10 mouse cellular contexts compared by ENCODE assay signal in the genomic region with DNA sequence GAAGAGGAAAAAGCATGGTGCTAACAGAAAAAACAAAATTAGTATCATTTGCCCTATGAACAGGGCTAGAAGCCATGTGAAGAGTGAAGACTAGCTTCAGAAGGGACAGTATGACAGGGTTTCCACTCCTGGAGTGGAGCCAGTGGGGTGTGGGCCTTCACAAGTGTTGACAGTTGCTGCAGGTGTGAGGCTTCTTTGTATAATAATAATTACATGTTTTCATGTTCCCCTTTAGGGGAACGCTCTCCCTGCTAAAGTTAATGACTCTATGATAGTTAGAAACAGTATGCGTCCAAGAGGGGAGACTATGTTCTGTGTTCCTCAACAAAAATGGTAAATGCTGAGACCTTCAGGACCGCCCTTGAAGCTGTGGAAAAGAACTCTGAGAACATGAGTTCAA. TPM values are rescaled to one million over a fixed set of nuclear protein-coding genes. Genes with fewer than 3 reads are reported as not detected.
DNase-seq lines count a peak whose midpoint lies in the region; ATAC-seq and TF ChIP-seq lines count a peak whose summit lies in the region.
"Had no signal": no experiment of that assay in that cellular context is flagged by ENCODE, and none has a peak within 500 bp of the region (broad histone marks: within the 10 kb centered on the region; RNA-seq: fewer than 3 reads in every experiment).

No protein-coding gene starts in this region.

- TF ChIP-seq POLR2A in limb, embryonic 14.5 days (IDR thresholded peaks at IDR 0.05; ENCODE audit: borderline replicate concordance, extremely low read depth, insufficient read depth, insufficient read length): no peak

- H3K9me3 ChIP-seq in kidney, postnatal 0 days (replicated peaks; ENCODE audit: low read length): no peaks in the 10 kb centered on the region
- H3K9me3 ChIP-seq in forebrain, postnatal 0 days (ENCODE audit: low read length): no peaks in the 10 kb centered on the region
- peaks cover 7% of the 10 kb centered on the region; the same call in 1 of the 2 replicates for H3K9me3 ChIP-seq in limb, embryonic 14.5 days (ENCODE audit: control insufficient read depth, low read length)
- H3K9me3 ChIP-seq in stomach, embryonic 14.5 days (ENCODE audit: control insufficient read depth, low read depth, low read length): no peaks in the 10 kb centered on the region

- no peak overlapping the region for H3K9ac ChIP-seq in kidney, postnatal 0 days (ENCODE audit: low read depth, low read length)
- H3K9ac ChIP-seq in forebrain, postnatal 0 days: peak overlapping the region; percentile 90; the same call in 1 of the 2 replicates
- peak overlapping the region; percentile 98 for H3K9ac ChIP-seq in limb, embryonic 14.5 days (ENCODE audit: low read depth, low read length, severe bottlenecking)
- H3K9ac ChIP-seq in stomach, embryonic 14.5 days (replicated peaks; ENCODE audit: low read depth, low read length): no peak overlapping the region

- H3K36me3 ChIP-seq in kidney, postnatal 0 days (ENCODE audit: insufficient read depth, low read length): no peaks in the 10 kb centered on the region
- H3K36me3 ChIP-seq in forebrain, postnatal 0 days (ENCODE audit: insufficient read depth): no peaks in the 10 kb centered on the region
- peaks cover 4% of the 10 kb centered on the region; the same call in 1 of the 2 replicates for H3K36me3 ChIP-seq in limb, embryonic 14.5 days (ENCODE audit: control insufficient read depth, insufficient read depth, low read length)
- H3K36me3 ChIP-seq in stomach, embryonic 14.5 days (ENCODE audit: control insufficient read depth, insufficient read depth, low read length): no peaks in the 10 kb centered on the region

- no peaks in the 10 kb centered on the region for H3K27me3 ChIP-seq in kidney, postnatal 0 days (ENCODE audit: insufficient read depth, low read length)
- no peaks in the 10 kb centered on the region for H3K27me3 ChIP-seq in forebrain, postnatal 0 days (ENCODE audit: insufficient read depth, low read length)
- no peaks in the 10 kb centered on the region for H3K27me3 ChIP-seq in limb, embryonic 14.5 days (ENCODE audit: control insufficient read depth, insufficient read depth, low read length)
- H3K27me3 ChIP-seq in stomach, embryonic 14.5 days (ENCODE audit: control insufficient read depth, insufficient read depth, low read length): no peaks in the 10 kb centered on the region
- H3K27me3 ChIP-seq: Patski had no signal

- no peak for DNase-seq in kidney, postnatal 0 days (ENCODE audit: low spot score)
- DNase-seq in kidney, postnatal 4 days: no peak
- no peak for DNase-seq in forebrain, postnatal 0 days
- DNase-seq in limb, embryonic 14.5 days (ENCODE audit: low spot score): no peak
- no peak for DNase-seq in gastrocnemius, postnatal 25 days

- WGBS in kidney, postnatal 0 days: 89% methylated on average over 3 of the region's 3 CpGs
- WGBS in forebrain, postnatal 0 days: 92% methylated on average over 3 of the region's 3 CpGs
- 93% methylated on average over 3 of the region's 3 CpGs for WGBS in limb, embryonic 14.5 days
- WGBS in stomach, embryonic 14.5 days: 98% methylated on average over 3 of the region's 3 CpGs

- TF ChIP-seq CTCF in kidney, postnatal 0 days (IDR thresholded peaks at IDR 0.05; ENCODE audit: low read depth): no peak
- no peak for TF ChIP-seq CTCF in forebrain, postnatal 0 days (IDR thresholded peaks at IDR 0.05; ENCODE audit: low read depth)

- peaks cover 19% of the 10 kb centered on the region for H3K4me1 ChIP-seq in kidney, postnatal 0 days (replicated peaks; ENCODE audit: insufficient read depth, low read length)
- H3K4me1 ChIP-seq in forebrain, postnatal 0 days (ENCODE audit: insufficient read depth): peaks cover 23% of the 10 kb centered on the region
- peaks cover 11% of the 10 kb centered on the region for H3K4me1 ChIP-seq in limb, embryonic 14.5 days (ENCODE audit: control insufficient read depth, insufficient read depth, low read length)
- peaks cover 15% of the 10 kb centered on the region for H3K4me1 ChIP-seq in stomach, embryonic 14.5 days (ENCODE audit: control insufficient read depth, insufficient read depth, low read length)

- H3K4me3 ChIP-seq in kidney, postnatal 0 days (replicated peaks; ENCODE audit: low read depth, low read length): no peak overlapping the region
- H3K4me3 ChIP-seq in forebrain, postnatal 0 days (ENCODE audit: low read depth, low read length): peak overlapping the region; percentile 86; the same call in 1 of the 2 replicates
- H3K4me3 ChIP-seq in limb, embryonic 14.5 days (replicated peaks; ENCODE audit: low read length): peak overlapping the region; percentile 96; the same call in 1 of the 2 replicates
- peak overlapping the region; percentile 85; the same call in 1 of the 2 replicates for H3K4me3 ChIP-seq in stomach, embryonic 14.5 days (ENCODE audit: low read depth, low read length)

- peak overlapping the region; percentile 99 for H3K27ac ChIP-seq in kidney, postnatal 0 days
- H3K27ac ChIP-seq in forebrain, postnatal 0 days (ENCODE audit: low read depth, low read length): peak overlapping the region; percentile 95; the same call in 1 of the 2 replicates
- peak overlapping the region; percentile 98 for H3K27ac ChIP-seq in limb, embryonic 14.5 days (replicated peaks; ENCODE audit: low read depth, low read length)
- peak overlapping the region; percentile 99 for H3K27ac ChIP-seq in stomach, embryonic 14.5 days (ENCODE audit: low read length)

- peak overlapping the region; percentile 68 for H3K4me2 ChIP-seq in kidney, postnatal 0 days (ENCODE audit: low read length)
- peak overlapping the region; percentile 72 for H3K4me2 ChIP-seq in forebrain, postnatal 0 days (ENCODE audit: low read depth)
- H3K4me2 ChIP-seq in limb, embryonic 14.5 days (replicated peaks; ENCODE audit: low read depth, low read length, severe bottlenecking): peak overlapping the region; percentile 86
- peak overlapping the region; percentile 92 for H3K4me2 ChIP-seq in stomach, embryonic 14.5 days (replicated peaks; ENCODE audit: low read depth, low read length)

- no peak for ATAC-seq in kidney, postnatal 0 days (replicated peaks; ENCODE audit: low FRiP score, low read depth)
- ATAC-seq in forebrain, postnatal 0 days: no peak
- no peak for ATAC-seq in limb, embryonic 14.5 days (ENCODE audit: low FRiP score, low read depth)
- ATAC-seq in stomach, embryonic 14.5 days (ENCODE audit: insufficient number of reproducible peaks, insufficient read depth, low FRiP score, low read depth): no peak
- no peak for ATAC-seq in erythroid progenitor cell, adult 5-6 weeks (replicated peaks; ENCODE audit: low FRiP score, poor library complexity, severe bottlenecking)
- ATAC-seq: Patski had no signal

RNA-seq across cellular contexts. Expression of gene 6820408C15Rik, which starts 0.4 kb away (rescaled TPM):
- 0.76 and 0.92 TPM in 2 replicates for polyA plus RNA-seq in kidney, postnatal 0 days (2015; fragmentation: Nextera tagmentation; extraction: Ambion mirVana)
- 2.3 and 5.0 TPM in 2 replicates for total RNA-seq in forebrain, postnatal 0 days (2014; rRNA removed)
- polyA plus RNA-seq in forebrain, postnatal 0 days (2015; fragmentation: Nextera tagmentation; extraction: Ambion mirVana): 5.6 and 6.4 TPM in 2 replicates
- 0.28 and 0.41 TPM in 2 replicates for polyA plus RNA-seq in limb, embryonic 14.5 days (2012; rRNA removed)
- polyA plus RNA-seq in limb, embryonic 14.5 days (2014; fragmentation: Nextera tagmentation; extraction: Ambion mirVana): 0.18 and 0.30 TPM in 2 replicates
- 0.33 and 0.69 TPM in 2 replicates for polyA plus RNA-seq in stomach, embryonic 14.5 days (2014; fragmentation: Nextera tagmentation; extraction: Ambion mirVana)
- not detected in 2 replicates for total RNA-seq in erythroid progenitor cell, adult 5-6 weeks (2015; ENCODE audit: low replicate concordance)
- total RNA-seq in erythroid progenitor cell, adult 5-6 weeks (2017; ENCODE audit: low replicate concordance): 1.0 TPM in 1 of 2 replicates, not detected in the other
- total RNA-seq in gastrocnemius, postnatal 25 days (2021): not detected
- polyA plus RNA-seq: large intestine, adult 2 months had no signal

RNA-seq across cellular contexts. Expression of gene Zcchc3, which starts 1.0 kb away (rescaled TPM):
- polyA plus RNA-seq in kidney, postnatal 0 days (2015; fragmentation: Nextera tagmentation; extraction: Ambion mirVana): 28.3 and 31.0 TPM in 2 replicates
- total RNA-seq in forebrain, postnatal 0 days (2014; rRNA removed): 10.5 and 16.4 TPM in 2 replicates
- polyA plus RNA-seq in forebrain, postnatal 0 days (2015; fragmentation: Nextera tagmentation; extraction: Ambion mirVana): 13.5 and 15.4 TPM in 2 replicates
- polyA plus RNA-seq in limb, embryonic 14.5 days (2012; rRNA removed): 33.5 and 35.6 TPM in 2 replicates
- polyA plus RNA-seq in limb, embryonic 14.5 days (2014; fragmentation: Nextera tagmentation; extraction: Ambion mirVana): 38.1 and 47.0 TPM in 2 replicates
- 41.0 and 43.5 TPM in 2 replicates for polyA plus RNA-seq in stomach, embryonic 14.5 days (2014; fragmentation: Nextera tagmentation; extraction: Ambion mirVana)
- 6.8 and 9.6 TPM in 2 replicates for total RNA-seq in erythroid progenitor cell, adult 5-6 weeks (2015; ENCODE audit: low replicate concordance)
- 4.9 and 5.4 TPM in 2 replicates for total RNA-seq in erythroid progenitor cell, adult 5-6 weeks (2017; ENCODE audit: low replicate concordance)
- 1 to 10 TPM; 1.6 TPM for total RNA-seq in gastrocnemius, postnatal 25 days (2021)

RNA-seq across cellular contexts. Expression of gene Sox12, which starts 17.9 kb away (rescaled TPM):
- 8.2 and 9.2 TPM in 2 replicates for polyA plus RNA-seq in kidney, postnatal 0 days (2015; fragmentation: Nextera tagmentation; extraction: Ambion mirVana)
- total RNA-seq in forebrain, postnatal 0 days (2014; rRNA removed): 47.1 and 47.8 TPM in 2 replicates
- 10.0 and 11.9 TPM in 2 replicates for polyA plus RNA-seq in forebrain, postnatal 0 days (2015; fragmentation: Nextera tagmentation; extraction: Ambion mirVana)
- polyA plus RNA-seq in limb, embryonic 14.5 days (2012; rRNA removed): 48.8 and 60.7 TPM in 2 replicates
- 13.5 and 17.1 TPM in 2 replicates for polyA plus RNA-seq in limb, embryonic 14.5 days (2014; fragmentation: Nextera tagmentation; extraction: Ambion mirVana)
- 13.6 and 15.7 TPM in 2 replicates for polyA plus RNA-seq in stomach, embryonic 14.5 days (2014; fragmentation: Nextera tagmentation; extraction: Ambion mirVana)
- 4.0 and 4.2 TPM in 2 replicates for total RNA-seq in erythroid progenitor cell, adult 5-6 weeks (2015; ENCODE audit: low replicate concordance)
- total RNA-seq in erythroid progenitor cell, adult 5-6 weeks (2017; ENCODE audit: low replicate concordance): 0.39 and 0.83 TPM in 2 replicates
- 1 to 10 TPM; 1.1 to 1.7 TPM for total RNA-seq in gastrocnemius, postnatal 25 days (2021)

RNA-seq across cellular contexts. Expression of gene Nrsn2, which starts 39.3 kb away (rescaled TPM):
- 0.60 and 0.68 TPM in 2 replicates for polyA plus RNA-seq in kidney, postnatal 0 days (2015; fragmentation: Nextera tagmentation; extraction: Ambion mirVana)
- 30.9 and 43.7 TPM in 2 replicates for total RNA-seq in forebrain, postnatal 0 days (2014; rRNA removed)
- 32.0 and 52.1 TPM in 2 replicates for polyA plus RNA-seq in forebrain, postnatal 0 days (2015; fragmentation: Nextera tagmentation; extraction: Ambion mirVana)
- 3.6 and 4.9 TPM in 2 replicates for polyA plus RNA-seq in limb, embryonic 14.5 days (2012; rRNA removed)
- polyA plus RNA-seq in limb, embryonic 14.5 days (2014; fragmentation: Nextera tagmentation; extraction: Ambion mirVana): 2.5 and 2.7 TPM in 2 replicates
- polyA plus RNA-seq in stomach, embryonic 14.5 days (2014; fragmentation: Nextera tagmentation; extraction: Ambion mirVana): 2.2 and 3.8 TPM in 2 replicates
- total RNA-seq in erythroid progenitor cell, adult 5-6 weeks (2015; ENCODE audit: low replicate concordance): not detected in 2 replicates
- total RNA-seq in erythroid progenitor cell, adult 5-6 weeks (2017; ENCODE audit: low replicate concordance): not detected in 2 replicates
- total RNA-seq in gastrocnemius, postnatal 25 days (2021): not detected
- polyA plus RNA-seq: Patski; spleen, adult 2 months had no signal

RNA-seq across cellular contexts. Expression of gene Defb23, which starts 48.6 kb away (rescaled TPM):
- polyA plus RNA-seq in kidney, postnatal 0 days (2015; fragmentation: Nextera tagmentation; extraction: Ambion mirVana): not detected in 2 replicates
- total RNA-seq in forebrain, postnatal 0 days (2014; rRNA removed): not detected in 2 replicates
- polyA plus RNA-seq in forebrain, postnatal 0 days (2015; fragmentation: Nextera tagmentation; extraction: Ambion mirVana): not detected in 2 replicates
- not detected in 2 replicates for polyA plus RNA-seq in limb, embryonic 14.5 days (2012; rRNA removed)
- not detected in 2 replicates for polyA plus RNA-seq in limb, embryonic 14.5 days (2014; fragmentation: Nextera tagmentation; extraction: Ambion mirVana)
- not detected in 2 replicates for polyA plus RNA-seq in stomach, embryonic 14.5 days (2014; fragmentation: Nextera tagmentation; extraction: Ambion mirVana)
- total RNA-seq in erythroid progenitor cell, adult 5-6 weeks (2015; ENCODE audit: low replicate concordance): not detected in 2 replicates
- total RNA-seq in erythroid progenitor cell, adult 5-6 weeks (2017; ENCODE audit: low replicate concordance): not detected in 2 replicates
- not detected for total RNA-seq in gastrocnemius, postnatal 25 days (2021)
- polyA plus RNA-seq: large intestine, adult 2 months; Patski; spleen, adult 2 months had no signal

Comparison
In these comparisons a context has a peak if more than half of its experiments do, and no peak if none do; other contexts are left out.
1. H3K9ac ChIP-seq: peak in forebrain, postnatal 0 days (single experiment) and limb, embryonic 14.5 days (single experiment); none in kidney, postnatal 0 days (single experiment) and stomach, embryonic 14.5 days (single experiment).
2. Peak in every context shown above with its lines, with median percentiles within 50 percentile points of each other: H3K27ac ChIP-seq and H3K4me2 ChIP-seq.